Mouse (Mus musculus) spleen, adult 2 months (tissue): ENCODE results near the gene Bbs9.

Experiments used
- CTCF ChIP-seq: fragments of 200-500 bp; IDR thresholded peaks from 2 replicates; pipeline ENCODE4 v1.5.1; 2011; ENCODE audit warnings: mild to moderate bottlenecking, inconsistent platforms; ENCODE audit not compliant: insufficient read depth, insufficient read length, insufficient replicate concordance; ENCODE audit errors: extremely low read depth
- POLR2A ChIP-seq: fragments of 200-500 bp; IDR thresholded peaks from 2 replicates; pipeline ENCODE4 v1.6.1; 2011; ENCODE audit warnings: low read depth, low read length, inconsistent platforms

DNA sequence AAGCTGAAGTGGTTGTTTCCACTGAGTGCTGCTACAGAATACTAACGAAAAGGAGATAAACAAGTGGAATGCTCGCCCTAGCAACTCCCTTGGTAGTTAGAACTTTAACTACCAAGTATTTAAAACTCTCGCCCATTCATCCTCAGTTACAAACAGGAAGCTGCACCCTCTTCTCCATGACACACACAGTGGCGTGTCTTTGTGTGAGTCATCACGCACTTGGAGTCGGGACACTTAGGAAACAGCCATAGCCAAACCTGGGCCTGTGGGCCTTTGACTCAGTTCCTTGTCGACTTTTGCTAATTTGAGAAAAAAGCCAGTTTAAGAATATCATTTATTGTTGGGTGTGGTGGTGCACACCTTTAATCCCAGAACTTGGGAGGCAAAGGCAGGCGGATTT lies 189.6 kb downstream of the Bbs9 start:
- TF ChIP-seq CTCF (no peak), POLR2A (no peak)
